Mouse (Mus musculus): ENCODE data around the gene Thrb.
"Not testable (repeated sequence)": the region's sequence is repeated elsewhere in the genome, so short reads cannot be mapped to it uniquely, and the experiment has no call there.

Gene Thrb

GRCm38 (mm10) chr14:17934779-17935178 is 274.7 kb downstream of the Thrb start:
- DNase-seq (ENCODE audit: low spot score in 2 of 2), result not testable (repeated sequence)

GRCm38 (mm10) chr14:17954038-17954437 is 294.0 kb downstream of the Thrb start:
- no peak for DNase-seq (ENCODE audit: low spot score in 2 of 2)

- DNase-seq (ENCODE audit: low spot score in 2 of 2), result no peak
These were observed 299.8 kb downstream of the Thrb start for GRCm38 (mm10) chr14:17959901-17960300.

- peak in 1 of 2 experiments; percentile 50 for DNase-seq (ENCODE audit: low spot score in 2 of 2)
These were observed 307.2 kb downstream of the Thrb start for GRCm38 (mm10) chr14:17967117-17967726.

GRCm38 (mm10) chr14:17972132-17972531 is 312.1 kb downstream of the Thrb start:
- no peak for DNase-seq (ENCODE audit: low spot score in 2 of 2)

GRCm38 (mm10) chr14:17972665-17973064 is 312.6 kb downstream of the Thrb start:
- DNase-seq (ENCODE audit: low spot score in 2 of 2), result no peak

GRCm38 (mm10) chr14:17975786-17976185 is 315.7 kb downstream of the Thrb start:
- DNase-seq (ENCODE audit: low spot score in 2 of 2), result no peak

- DNase-seq (ENCODE audit: low spot score in 2 of 2), result no peak
These were observed 318.2 kb downstream of the Thrb start for GRCm38 (mm10) chr14:17978259-17978658.

GRCm38 (mm10) chr14:17981258-17981657 is 321.2 kb downstream of the Thrb start:
- DNase-seq (ENCODE audit: low spot score in 2 of 2), result no peak

- no peak for DNase-seq (ENCODE audit: low spot score in 2 of 2)
These were observed 322.0 kb downstream of the Thrb start for GRCm38 (mm10) chr14:17982017-17982416.

- no peak for DNase-seq (ENCODE audit: low spot score in 2 of 2)
These were observed 323.3 kb downstream of the Thrb start for GRCm38 (mm10) chr14:17983390-17983789.

GRCm38 (mm10) chr14:17983839-17984238 is 323.8 kb downstream of the Thrb start:
- no peak for DNase-seq (ENCODE audit: low spot score in 2 of 2)

GRCm38 (mm10) chr14:17988580-17988979 is 328.5 kb downstream of the Thrb start:
- DNase-seq (ENCODE audit: low spot score in 2 of 2), result no peak

GRCm38 (mm10) chr14:17989182-17989581 is 329.1 kb downstream of the Thrb start:
- no peak for DNase-seq (ENCODE audit: low spot score in 2 of 2)

- no peak for DNase-seq (ENCODE audit: low spot score in 2 of 2)
These were observed 330.1 kb downstream of the Thrb start for GRCm38 (mm10) chr14:17990186-17990585.

GRCm38 (mm10) chr14:18001886-18002285 is 341.8 kb downstream of the Thrb start:
- DNase-seq (ENCODE audit: low spot score in 2 of 2), result no peak

GRCm38 (mm10) chr14:18003686-18004085 is 343.6 kb downstream of the Thrb start:
- DNase-seq (ENCODE audit: low spot score in 2 of 2), result no peak

- no peak for DNase-seq (ENCODE audit: low spot score in 2 of 2)
These were observed 348.5 kb downstream of the Thrb start for GRCm38 (mm10) chr14:18008524-18008923.

- DNase-seq (ENCODE audit: low spot score in 2 of 2), result no peak
These were observed 356.5 kb downstream of the Thrb start for GRCm38 (mm10) chr14:18016604-18017003.

GRCm38 (mm10) chr14:18020128-18020527 is 360.1 kb downstream of the Thrb start:
- no peak for DNase-seq (ENCODE audit: low spot score in 2 of 2)

GRCm38 (mm10) chr14:18020636-18021035 is 360.6 kb downstream of the Thrb start:
- no peak for DNase-seq (ENCODE audit: low spot score in 2 of 2)

GRCm38 (mm10) chr14:18021726-18022125 is 361.7 kb downstream of the Thrb start:
- DNase-seq (ENCODE audit: low spot score in 2 of 2), result no peak

GRCm38 (mm10) chr14:18022351-18022750 is 362.3 kb downstream of the Thrb start:
- DNase-seq (ENCODE audit: low spot score in 2 of 2), result no peak

GRCm38 (mm10) chr14:18027867-18028266 is 367.8 kb downstream of the Thrb start:
- DNase-seq (ENCODE audit: low spot score in 2 of 2), result no peak

All from frontal cortex, postnatal 10 days (tissue).